Mouse (Mus musculus): ENCODE measurements at regions not wholly inside any gene's neighbourhood (a gene's known extent, or its start where the extent isn't known, plus 50 kb on each side); places are given as distances from the start of the nearest gene placed in this dataset.

GRCm38 (mm10) chr3:63092901-63093300, 148.4 kb upstream of the Mme start:
- TF ChIP-seq CTCF (IDR thresholded peaks at IDR 0.05; ENCODE audit: low read depth, low read length) (no peak), POLR2A (IDR thresholded peaks at IDR 0.05; ENCODE audit: insufficient read depth, low read length) (no peak), EP300 (IDR thresholded peaks at IDR 0.05; ENCODE audit: insufficient read depth, low read depth, low read length) (no peak)
- no peak overlapping the region for H3K27ac ChIP-seq (ENCODE audit: insufficient read depth, low read length)
- H3K4me1 ChIP-seq (ENCODE audit: control insufficient read depth, insufficient read depth, low read length) = no peaks in the 10 kb centered on the region
- no peaks in the 10 kb centered on the region for H3K9me3 ChIP-seq (replicated peaks; ENCODE audit: control insufficient read depth, insufficient read depth, low read length, poor library complexity, severe bottlenecking)
- H3K27me3 ChIP-seq (ENCODE audit: control insufficient read depth, insufficient read depth, low read length, poor library complexity, severe bottlenecking) = no peaks in the 10 kb centered on the region
- no peak overlapping the region for H3K4me3 ChIP-seq (ENCODE audit: low read depth, low read length)
- H3K9ac ChIP-seq (ENCODE audit: low read depth, poor library complexity, severe bottlenecking) = no peak overlapping the region
- H3K36me3 ChIP-seq (ENCODE audit: control insufficient read depth, insufficient read depth, low read length, poor library complexity, severe bottlenecking) = no peaks in the 10 kb centered on the region

- Histone ChIP-seq H3K9ac (ENCODE audit: low read depth, poor library complexity, severe bottlenecking) (no peak overlapping the region), H3K36me3 (ENCODE audit: control insufficient read depth, insufficient read depth, low read length, poor library complexity, severe bottlenecking) (no peaks in the 10 kb centered on the region)
- TF ChIP-seq EP300 (IDR thresholded peaks at IDR 0.05; ENCODE audit: insufficient read depth, low read depth, low read length) = no peak
- no peak for TF ChIP-seq POLR2A (IDR thresholded peaks at IDR 0.05; ENCODE audit: insufficient read depth, low read length)
- no peak for TF ChIP-seq CTCF (IDR thresholded peaks at IDR 0.05; ENCODE audit: low read depth, low read length)
These were observed 126.1 kb upstream of the Mme start for GRCm38 (mm10) chr3:63115216-63115615.

GRCm38 (mm10) chr3:63131883-63132282, 109.5 kb upstream of the Mme start:
- no peak overlapping the region for H3K4me3 ChIP-seq (ENCODE audit: low read depth, low read length)
- no peak overlapping the region for H3K27ac ChIP-seq (ENCODE audit: insufficient read depth, low read length)
- H3K36me3 ChIP-seq (ENCODE audit: control insufficient read depth, insufficient read depth, low read length, poor library complexity, severe bottlenecking) = no peaks in the 10 kb centered on the region
- H3K27me3 ChIP-seq (ENCODE audit: control insufficient read depth, insufficient read depth, low read length, poor library complexity, severe bottlenecking) = no peaks in the 10 kb centered on the region
- TF ChIP-seq CTCF (IDR thresholded peaks at IDR 0.05; ENCODE audit: low read depth, low read length) = no peak
- no peak for TF ChIP-seq EP300 (IDR thresholded peaks at IDR 0.05; ENCODE audit: insufficient read depth, low read depth, low read length)
- TF ChIP-seq POLR2A (IDR thresholded peaks at IDR 0.05; ENCODE audit: insufficient read depth, low read length) = no peak
- H3K9me3 ChIP-seq (replicated peaks; ENCODE audit: control insufficient read depth, insufficient read depth, low read length, poor library complexity, severe bottlenecking) = no peaks in the 10 kb centered on the region
- no peaks in the 10 kb centered on the region for H3K4me1 ChIP-seq (ENCODE audit: control insufficient read depth, insufficient read depth, low read length)
- no peak overlapping the region for H3K9ac ChIP-seq (ENCODE audit: low read depth, poor library complexity, severe bottlenecking)

More at GRCm38 (mm10) chr3:63115216-63115615, 126.1 kb upstream of the Mme start:
- Histone ChIP-seq H3K27me3 (ENCODE audit: control insufficient read depth, insufficient read depth, low read length, poor library complexity, severe bottlenecking) (no peaks in the 10 kb centered on the region), H3K27ac (ENCODE audit: insufficient read depth, low read length) (no peak overlapping the region), H3K4me1 (ENCODE audit: control insufficient read depth, insufficient read depth, low read length) (no peaks in the 10 kb centered on the region), H3K9me3 (replicated peaks; ENCODE audit: control insufficient read depth, insufficient read depth, low read length, poor library complexity, severe bottlenecking) (no peaks in the 10 kb centered on the region), H3K4me3 (ENCODE audit: low read depth, low read length) (no peak overlapping the region)

- TF ChIP-seq CTCF (IDR thresholded peaks at IDR 0.05; ENCODE audit: low read depth, low read length) (no peak), POLR2A (IDR thresholded peaks at IDR 0.05; ENCODE audit: insufficient read depth, low read length) (no peak), EP300 (IDR thresholded peaks at IDR 0.05; ENCODE audit: insufficient read depth, low read depth, low read length) (no peak)
- Histone ChIP-seq H3K27me3 (ENCODE audit: control insufficient read depth, insufficient read depth, low read length, poor library complexity, severe bottlenecking) (no peaks in the 10 kb centered on the region), H3K27ac (ENCODE audit: insufficient read depth, low read length) (no peak overlapping the region)
These were observed 103.8 kb upstream of the Mme start for GRCm38 (mm10) chr3:63137391-63138147.

GRCm38 (mm10) chr3:63146237-63146636, 95.1 kb upstream of the Mme start:
- H3K9ac ChIP-seq (ENCODE audit: low read depth, poor library complexity, severe bottlenecking) = no peak overlapping the region
- no peak overlapping the region for H3K27ac ChIP-seq (ENCODE audit: insufficient read depth, low read length)
- no peaks in the 10 kb centered on the region for H3K36me3 ChIP-seq (ENCODE audit: control insufficient read depth, insufficient read depth, low read length, poor library complexity, severe bottlenecking)
- no peak overlapping the region for H3K4me3 ChIP-seq (ENCODE audit: low read depth, low read length)
- no peaks in the 10 kb centered on the region for H3K27me3 ChIP-seq (ENCODE audit: control insufficient read depth, insufficient read depth, low read length, poor library complexity, severe bottlenecking)
- no peaks in the 10 kb centered on the region for H3K4me1 ChIP-seq (ENCODE audit: control insufficient read depth, insufficient read depth, low read length)
- TF ChIP-seq EP300 (IDR thresholded peaks at IDR 0.05; ENCODE audit: insufficient read depth, low read depth, low read length) (no peak), POLR2A (IDR thresholded peaks at IDR 0.05; ENCODE audit: insufficient read depth, low read length) (no peak), CTCF (IDR thresholded peaks at IDR 0.05; ENCODE audit: low read depth, low read length) (no peak)
- H3K9me3 ChIP-seq (replicated peaks; ENCODE audit: control insufficient read depth, insufficient read depth, low read length, poor library complexity, severe bottlenecking) = no peaks in the 10 kb centered on the region

More at GRCm38 (mm10) chr3:63137391-63138147, 103.8 kb upstream of the Mme start:
- Histone ChIP-seq H3K9ac (ENCODE audit: low read depth, poor library complexity, severe bottlenecking) (no peak overlapping the region), H3K9me3 (replicated peaks; ENCODE audit: control insufficient read depth, insufficient read depth, low read length, poor library complexity, severe bottlenecking) (no peaks in the 10 kb centered on the region), H3K36me3 (ENCODE audit: control insufficient read depth, insufficient read depth, low read length, poor library complexity, severe bottlenecking) (no peaks in the 10 kb centered on the region), H3K4me1 (ENCODE audit: control insufficient read depth, insufficient read depth, low read length) (no peaks in the 10 kb centered on the region), H3K4me3 (ENCODE audit: low read depth, low read length) (no peak overlapping the region)

GRCm38 (mm10) chr3:63182411-63183166, 58.7 kb upstream of the Mme start:
- no peaks in the 10 kb centered on the region for H3K27me3 ChIP-seq (ENCODE audit: control insufficient read depth, insufficient read depth, low read length, poor library complexity, severe bottlenecking)
- no peaks in the 10 kb centered on the region for H3K9me3 ChIP-seq (replicated peaks; ENCODE audit: control insufficient read depth, insufficient read depth, low read length, poor library complexity, severe bottlenecking)
- H3K27ac ChIP-seq (ENCODE audit: insufficient read depth, low read length) = no peak overlapping the region
- H3K36me3 ChIP-seq (ENCODE audit: control insufficient read depth, insufficient read depth, low read length, poor library complexity, severe bottlenecking) = no peaks in the 10 kb centered on the region
- H3K4me1 ChIP-seq (ENCODE audit: control insufficient read depth, insufficient read depth, low read length) = no peaks in the 10 kb centered on the region
- H3K9ac ChIP-seq (ENCODE audit: low read depth, poor library complexity, severe bottlenecking) = no peak overlapping the region
- TF ChIP-seq POLR2A (IDR thresholded peaks at IDR 0.05; ENCODE audit: insufficient read depth, low read length) (no peak), EP300 (IDR thresholded peaks at IDR 0.05; ENCODE audit: insufficient read depth, low read depth, low read length) (no peak), CTCF (IDR thresholded peaks at IDR 0.05; ENCODE audit: low read depth, low read length) (no peak)
- no peak overlapping the region for H3K4me3 ChIP-seq (ENCODE audit: low read depth, low read length)
